Mouse (Mus musculus) heart, embryonic 14.5 days (tissue): ENCODE data around the gene Fcna. TPM values are rescaled to one million over a fixed set of nuclear protein-coding genes. Genes with fewer than 3 reads are reported as not detected.

Experiments
- ATAC-seq: fragments of 200-750 bp; cut with Nextera tagmentation; 2 replicates; pipeline ENCODE4 v1.8.0; 2017; ENCODE audit warnings: low read depth, moderate TSS enrichment; ENCODE audit not compliant: insufficient number of reproducible peaks, insufficient read depth, low FRiP score
- H3K27ac ChIP-seq, 2 experiments: fragments of 200-500 bp in 1 of 2; fragments of 300-500 bp in 1 of 2; sonication (generic) in 1 of 2; replicated peaks in 1 of 2; 2 replicates each; pipeline ENCODE4 v1.5.1; 2012 to 2014; ENCODE audit warnings: low read depth in 2 of 2, low read length in 2 of 2, control low read depth in 1 of 2, mild to moderate bottlenecking in 1 of 2, mixed read lengths in 1 of 2; ENCODE audit not compliant: control insufficient read depth in 1 of 2, insufficient read depth in 1 of 2
- H3K27me3 ChIP-seq: fragments of 300-500 bp; sonication (generic); 2 replicates; pipeline ENCODE4 v1.6.1; 2014; ENCODE audit warnings: mild to moderate bottlenecking, low read length, control low read depth; ENCODE audit not compliant: control insufficient read depth, insufficient read depth
- H3K36me3 ChIP-seq: fragments of 300-500 bp; sonication (generic); 2 replicates; pipeline ENCODE4 v1.6.1; 2014; ENCODE audit warnings: mild to moderate bottlenecking, control low read depth, low read length, mixed read lengths; ENCODE audit not compliant: control insufficient read depth, insufficient read depth
- H3K4me1 ChIP-seq, 2 experiments: fragments of 200-500 bp in 1 of 2; fragments of 300-500 bp in 1 of 2; sonication (generic) in 1 of 2; 2 replicates each; pipeline ENCODE4 v1.6.1; 2012 to 2014; ENCODE audit warnings: low read length in 2 of 2, control low read depth in 1 of 2, mixed read lengths in 1 of 2; ENCODE audit not compliant: control insufficient read depth in 2 of 2, insufficient read depth in 2 of 2
- H3K4me2 ChIP-seq: fragments of 300-500 bp; sonication (generic); 2 replicates; pipeline ENCODE4 v1.6.1; 2014; ENCODE audit warnings: mild to moderate bottlenecking, low read length
- H3K4me3 ChIP-seq, 2 experiments: fragments of 200-500 bp in 1 of 2; fragments of 300-500 bp in 1 of 2; sonication (generic) in 1 of 2; 2 replicates each; pipeline ENCODE4 v1.5.1; 2012 to 2014; ENCODE audit warnings: low read length in 2 of 2, mild to moderate bottlenecking in 2 of 2, control low read depth in 1 of 2, low read depth in 1 of 2, moderate library complexity in 1 of 2; ENCODE audit not compliant: control insufficient read depth in 1 of 2, insufficient read depth in 1 of 2
- H3K9ac ChIP-seq: fragments of 300-500 bp; sonication (generic); 2 replicates; pipeline ENCODE4 v1.6.1; 2014; ENCODE audit warnings: mild to moderate bottlenecking, low read length
- H3K9me3 ChIP-seq: fragments of 300-500 bp; sonication (generic); 2 replicates; pipeline ENCODE4 v1.6.1; 2016; ENCODE audit warnings: low read length, control low read depth; ENCODE audit not compliant: control insufficient read depth
- WGBS: fragments of 180-500 bp; shearing (Covaris S2); extraction: QIAGEN DNeasy Blood & Tissue Kit; methylation state at CpG from one replicate; pipeline ENCODE4 v1.1.7; 2014; 5-methylcytosine and 5-hydroxymethylcytosine counted together
- polyA plus RNA-seq: library from polyadenylated mRNA; unstranded; fragments of >200 nt; fragmentation: Nextera tagmentation; extraction: Ambion mirVana; gene quantifications from 2 replicates; pipeline ENCODE4 v1.2.1, GENCODE M21; 2014

The Fcna gene
- polyA plus RNA-seq, 1 experiment from 2014 or later, result 3.2 TPM

DNA sequence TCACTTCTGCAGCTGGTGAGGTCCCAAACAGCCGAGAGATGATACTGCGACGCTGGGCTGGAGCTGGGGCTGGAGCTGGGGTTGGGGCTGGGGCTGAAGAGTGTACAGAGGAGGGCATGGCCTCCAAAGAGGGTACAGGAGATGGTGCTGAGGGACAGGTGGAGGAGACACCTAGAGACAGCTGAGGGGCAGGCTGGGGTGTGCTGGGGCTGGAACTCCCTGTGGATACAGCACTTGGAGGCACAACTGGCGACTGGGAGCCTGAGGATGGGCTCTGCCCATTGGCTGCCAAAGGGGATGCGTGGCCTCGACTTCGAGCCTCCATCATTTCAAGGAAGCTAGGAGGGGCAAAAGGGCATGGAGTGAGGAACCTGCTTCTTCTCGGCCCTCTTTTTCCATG is 40.5 kb downstream of the Fcna start:
- ATAC-seq, result no peak
- Histone ChIP-seq H3K4me1 (peaks cover 12 to 14% of the 10 kb centered on the region in 2 experiments), H3K9ac (no peak overlapping the region), H3K4me2 (no peak overlapping the region), H3K27me3 (no peaks in the 10 kb centered on the region), H3K36me3 (peaks cover 93% of the 10 kb centered on the region), H3K9me3 (no peaks in the 10 kb centered on the region), H3K27ac (no peak overlapping the region), H3K4me3 (no peak overlapping the region)
- WGBS, result 87% methylated on average over 8 of the region's 8 CpGs

DNA sequence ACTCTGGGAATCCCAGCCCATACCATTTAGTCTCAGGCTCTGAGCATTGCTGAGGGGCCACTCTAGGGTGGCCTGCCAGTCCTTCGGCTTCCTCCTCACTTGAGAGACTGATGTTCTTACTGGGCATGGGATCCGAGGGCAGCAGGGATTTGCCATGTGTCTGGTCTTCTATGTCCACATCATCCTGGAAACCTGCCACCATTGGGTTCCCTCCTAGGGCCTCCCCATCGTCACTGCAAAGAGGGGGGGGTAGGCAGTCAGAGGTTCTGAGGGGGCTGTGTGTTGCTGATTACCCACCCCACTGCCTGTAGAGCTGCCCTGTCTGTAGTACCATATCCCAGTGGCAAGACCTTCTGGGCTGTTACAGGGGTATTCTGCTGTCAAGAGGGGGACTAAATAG is 42.2 kb downstream of the Fcna start:
- Histone ChIP-seq H3K4me2 (no peak overlapping the region), H3K27ac (no peak overlapping the region), H3K4me1 (peaks cover 20 to 24% of the 10 kb centered on the region in 2 experiments), H3K4me3 (no peak overlapping the region), H3K27me3 (peaks cover 8% of the 10 kb centered on the region), H3K9me3 (no peaks in the 10 kb centered on the region), H3K9ac (no peak overlapping the region), H3K36me3 (peaks cover 76% of the 10 kb centered on the region)
- WGBS, result 78% methylated on average over 3 of the region's 3 CpGs
- ATAC-seq, result no peak

DNA sequence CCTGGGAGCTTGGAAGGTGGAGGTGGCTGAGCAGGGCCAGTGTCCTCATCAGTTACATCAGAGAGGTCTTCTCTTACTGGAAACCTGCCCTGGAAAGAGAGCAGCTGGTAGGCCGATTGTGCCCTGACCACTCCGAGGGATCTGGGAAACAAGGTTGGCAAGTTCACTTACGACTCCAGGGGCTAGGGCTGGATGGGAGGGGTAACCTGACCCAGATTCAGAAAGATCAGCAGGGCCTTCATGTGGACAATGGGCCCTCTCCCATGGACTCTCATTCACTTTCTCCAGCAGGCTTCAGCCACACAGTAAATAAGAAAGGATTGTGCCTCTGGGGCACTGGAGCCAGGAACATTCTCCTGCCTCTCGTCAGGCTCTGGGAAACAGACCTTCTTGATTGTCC is 43.0 kb downstream of the Fcna start:
- no peak overlapping the region for H3K9ac ChIP-seq
- no peak overlapping the region for H3K4me2 ChIP-seq
- H3K4me3 ChIP-seq, result no peak overlapping the region
- no peak overlapping the region for H3K27ac ChIP-seq
- H3K27me3 ChIP-seq, result peaks cover 15% of the 10 kb centered on the region
- peaks cover 20 to 24% of the 10 kb centered on the region in 2 experiments for H3K4me1 ChIP-seq
- 91% methylated on average over 4 of the region's 4 CpGs for WGBS
- no peak for ATAC-seq
- no peaks in the 10 kb centered on the region for H3K9me3 ChIP-seq
- peaks cover 68% of the 10 kb centered on the region for H3K36me3 ChIP-seq

DNA sequence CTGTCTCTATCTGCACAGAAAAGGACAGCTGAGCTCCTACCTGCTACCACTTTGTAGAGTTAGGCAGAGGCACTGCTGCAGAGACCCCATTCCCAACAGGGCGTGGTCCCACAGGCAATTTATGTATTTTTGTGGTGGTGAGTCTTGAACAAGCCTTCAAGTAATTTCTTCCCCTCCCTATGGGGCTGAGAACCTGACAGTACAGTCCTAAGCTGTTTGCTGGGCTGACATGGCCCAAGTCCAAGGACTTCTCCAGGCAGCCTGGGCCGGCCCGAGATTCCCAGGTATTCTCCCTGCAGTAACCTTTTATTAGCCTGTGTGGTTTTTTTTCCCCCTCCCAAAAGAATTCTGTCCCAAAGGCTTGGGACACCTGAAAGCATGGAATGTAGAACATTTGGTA is 43.7 kb downstream of the Fcna start:
- no peak overlapping the region for H3K9ac ChIP-seq
- no peak overlapping the region for H3K27ac ChIP-seq
- WGBS, result 88% methylated on average over 3 of the region's 3 CpGs
- no peak overlapping the region for H3K4me3 ChIP-seq
- peaks cover 62% of the 10 kb centered on the region for H3K36me3 ChIP-seq
- no peak overlapping the region for H3K4me2 ChIP-seq
- no peaks in the 10 kb centered on the region for H3K9me3 ChIP-seq
- peaks cover 22% of the 10 kb centered on the region for H3K27me3 ChIP-seq
- no peak for ATAC-seq
- peaks cover 20 to 30% of the 10 kb centered on the region in 2 experiments for H3K4me1 ChIP-seq

- H3K4me2 ChIP-seq, result no peak overlapping the region
- no peaks in the 10 kb centered on the region for H3K9me3 ChIP-seq
- H3K4me3 ChIP-seq, result no peak overlapping the region
- no peak overlapping the region for H3K27ac ChIP-seq
- H3K4me1 ChIP-seq, result peaks cover 20 to 31% of the 10 kb centered on the region in 2 experiments
- no peak for ATAC-seq
- 65% methylated on average over 3 of the region's 4 CpGs for WGBS
- H3K27me3 ChIP-seq, result peaks cover 28% of the 10 kb centered on the region
- H3K36me3 ChIP-seq, result peaks cover 59% of the 10 kb centered on the region
- no peak overlapping the region for H3K9ac ChIP-seq
Observed at GRCm38 (mm10) chr2:25583571-25583970, 44.3 kb downstream of the Fcna start.

DNA sequence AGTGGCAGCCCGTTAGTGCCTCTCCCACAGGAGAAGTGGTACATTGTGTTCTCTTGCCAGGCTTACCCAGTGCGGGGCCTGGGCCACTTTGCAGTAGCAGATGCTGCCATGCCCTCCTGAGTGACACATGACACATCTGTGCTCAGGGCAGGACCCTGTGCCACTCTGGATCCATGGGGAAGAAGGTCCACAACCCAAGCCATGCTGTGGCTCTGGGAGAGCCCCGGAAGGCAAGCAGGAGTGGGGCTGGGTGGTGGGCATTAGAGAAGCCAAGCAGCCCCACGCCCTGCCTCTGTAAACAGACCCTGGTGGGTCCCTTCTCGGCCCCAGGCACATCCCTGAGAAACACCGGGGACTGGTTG is 44.7 kb downstream of the Fcna start:
- Histone ChIP-seq H3K36me3 (peaks cover 54% of the 10 kb centered on the region), H3K27ac (no peak overlapping the region), H3K4me2 (no peak overlapping the region), H3K27me3 (peaks cover 33% of the 10 kb centered on the region), H3K4me1 (peaks cover 21 to 35% of the 10 kb centered on the region in 2 experiments), H3K9me3 (no peaks in the 10 kb centered on the region), H3K4me3 (no peak overlapping the region), H3K9ac (no peak overlapping the region)
- ATAC-seq, result no peak
- 86% methylated on average over 6 of the region's 6 CpGs for WGBS

DNA sequence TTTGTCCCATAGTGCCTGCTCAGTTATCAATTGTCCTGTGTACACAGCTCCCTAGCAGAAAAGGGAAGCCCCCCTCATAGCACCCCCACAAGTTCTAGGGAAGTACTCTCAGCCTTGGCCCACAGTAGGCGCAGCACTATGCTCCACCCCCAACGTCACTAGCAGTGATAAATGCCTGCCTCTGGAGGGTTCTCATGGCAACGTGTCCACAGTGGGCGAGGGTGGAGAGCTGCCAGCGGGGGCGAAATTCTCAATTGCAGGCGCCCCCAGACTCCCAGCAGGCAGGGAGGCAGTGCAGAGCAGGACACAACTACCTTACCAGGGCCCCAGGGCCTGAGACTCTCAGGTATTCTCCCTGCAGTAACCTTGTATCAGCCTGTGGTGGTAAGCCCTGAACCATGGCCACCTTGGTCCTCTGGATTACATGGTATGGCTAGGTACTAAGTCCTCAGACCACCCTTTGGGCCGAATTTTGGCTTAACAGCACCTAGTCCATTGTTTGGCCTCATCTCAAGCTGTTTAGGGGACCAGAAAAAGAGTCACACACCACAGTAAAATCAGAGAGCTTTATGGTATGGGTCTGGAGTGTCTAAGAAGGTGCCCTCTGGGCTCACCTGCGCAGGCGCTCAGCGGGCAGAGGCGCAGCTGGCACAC is 45.2 kb downstream of the Fcna start:
- 43% methylated on average over 12 of the region's 12 CpGs for WGBS
- Histone ChIP-seq H3K9ac (0 out of 2 replicates have a peak overlapping the region, but pooled peaks have one; percentile 10), H3K4me3 (no peak overlapping the region), H3K27ac (no peak overlapping the region), H3K4me1 (peaks cover 23 to 38% of the 10 kb centered on the region in 2 experiments), H3K4me2 (no peak overlapping the region), H3K36me3 (peaks cover 49% of the 10 kb centered on the region), H3K9me3 (no peaks in the 10 kb centered on the region), H3K27me3 (peaks cover 38% of the 10 kb centered on the region)
- ATAC-seq, result no peak; the same call in 1 of the 2 replicates

DNA sequence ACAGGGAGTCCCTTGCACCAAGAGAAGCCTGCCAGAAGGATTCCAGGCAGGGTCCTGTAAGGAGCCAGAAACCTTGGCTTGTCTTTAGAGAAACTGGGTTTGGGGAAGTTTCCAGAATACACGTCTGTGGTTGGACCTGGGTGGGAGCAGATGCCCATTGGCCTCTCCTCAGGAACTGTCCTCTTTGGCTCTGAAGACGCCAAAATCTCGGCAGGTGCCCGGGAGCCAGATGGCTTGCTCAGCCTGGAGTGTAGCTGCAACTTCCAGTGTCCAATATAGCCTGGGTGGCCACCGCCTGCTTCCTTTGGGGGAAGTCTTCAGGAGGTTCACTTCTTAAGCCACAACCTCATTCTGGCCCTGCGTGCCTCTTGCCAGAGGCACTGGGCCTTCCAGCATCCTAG is 45.9 kb downstream of the Fcna start:
- Histone ChIP-seq H3K36me3 (peaks cover 42% of the 10 kb centered on the region), H3K9ac (no peak overlapping the region), H3K4me2 (peak overlapping the region; percentile 81), H3K27ac (no peak overlapping the region), H3K9me3 (no peaks in the 10 kb centered on the region), H3K27me3 (peaks cover 45% of the 10 kb centered on the region), H3K4me3 (no peak overlapping the region), H3K4me1 (peaks cover 26 to 36% of the 10 kb centered on the region in 2 experiments)
- WGBS, result 28% methylated on average over 6 of the region's 6 CpGs
- no peak for ATAC-seq
